Mouse (Mus musculus) limb, embryonic 13.5 days (tissue): Measurements from ENCODE around the gene Slc2a6. TPM values are rescaled to one million over a fixed set of nuclear protein-coding genes. Genes with fewer than 3 reads are reported as not detected.

Experiments used
- ATAC-seq: fragments of 200-750 bp; cut with Nextera tagmentation; 2 replicates; pipeline ENCODE4 v1.8.0; 2017; ENCODE audit warnings: low read depth, moderate number of reproducible peaks, moderate TSS enrichment; ENCODE audit not compliant: low FRiP score
- H3K27ac ChIP-seq: fragments of 300-500 bp; sonication (generic); 2 replicates; pipeline ENCODE4 v1.5.1; 2015; ENCODE audit warnings: inconsistent platforms, mild to moderate bottlenecking, moderate library complexity
- H3K27me3 ChIP-seq: fragments of 300-500 bp; sonication (generic); 2 replicates; pipeline ENCODE4 v1.6.1; 2015; ENCODE audit warnings: mild to moderate bottlenecking, inconsistent platforms
- H3K36me3 ChIP-seq: fragments of 300-500 bp; sonication (generic); 2 replicates; pipeline ENCODE4 v1.6.1; 2015; ENCODE audit warnings: inconsistent platforms, mild to moderate bottlenecking, moderate library complexity
- H3K4me1 ChIP-seq: fragments of 300-500 bp; sonication (generic); 2 replicates; pipeline ENCODE4 v1.6.1; 2015; ENCODE audit warnings: inconsistent platforms
- H3K4me2 ChIP-seq: fragments of 300-500 bp; sonication (generic); replicated peaks from 2 replicates; pipeline ENCODE4 v1.6.1; 2015; ENCODE audit warnings: inconsistent platforms, mild to moderate bottlenecking, moderate library complexity
- H3K4me3 ChIP-seq: fragments of 300-500 bp; sonication (generic); 2 replicates; pipeline ENCODE4 v1.5.1; 2015; ENCODE audit warnings: moderate library complexity, mild to moderate bottlenecking, inconsistent platforms
- H3K9ac ChIP-seq: fragments of 300-500 bp; sonication (generic); 2 replicates; pipeline ENCODE4 v1.6.1; 2015; ENCODE audit warnings: mild to moderate bottlenecking, inconsistent platforms
- H3K9me3 ChIP-seq: fragments of 300-500 bp; sonication (generic); 2 replicates; pipeline ENCODE4 v1.6.1; 2016; ENCODE audit warnings: inconsistent platforms
- WGBS: fragments of 180-500 bp; shearing (Covaris S2); methylation state at CpG from one replicate; pipeline ENCODE4 v1.1.7; 2015; 5-methylcytosine and 5-hydroxymethylcytosine counted together
- polyA plus RNA-seq: library from polyadenylated mRNA; unstranded; fragments of >200 nt; fragmentation: Nextera tagmentation; extraction: Ambion mirVana; gene quantifications from 2 replicates; pipeline ENCODE4 v1.2.1, GENCODE M21; 2015

Gene Slc2a6
- polyA plus RNA-seq, 1 experiment from 2014 or later = 0.75 TPM

- no peaks in the 10 kb centered on the region for H3K36me3 ChIP-seq
- no peak overlapping the region for H3K27ac ChIP-seq
- peak overlapping the region; percentile 33; the same call in 1 of the 2 replicates for H3K4me3 ChIP-seq
Measured at GRCm38 (mm10) chr2:27028437-27029015, 728 bp upstream of the Slc2a6 start.

DNA sequence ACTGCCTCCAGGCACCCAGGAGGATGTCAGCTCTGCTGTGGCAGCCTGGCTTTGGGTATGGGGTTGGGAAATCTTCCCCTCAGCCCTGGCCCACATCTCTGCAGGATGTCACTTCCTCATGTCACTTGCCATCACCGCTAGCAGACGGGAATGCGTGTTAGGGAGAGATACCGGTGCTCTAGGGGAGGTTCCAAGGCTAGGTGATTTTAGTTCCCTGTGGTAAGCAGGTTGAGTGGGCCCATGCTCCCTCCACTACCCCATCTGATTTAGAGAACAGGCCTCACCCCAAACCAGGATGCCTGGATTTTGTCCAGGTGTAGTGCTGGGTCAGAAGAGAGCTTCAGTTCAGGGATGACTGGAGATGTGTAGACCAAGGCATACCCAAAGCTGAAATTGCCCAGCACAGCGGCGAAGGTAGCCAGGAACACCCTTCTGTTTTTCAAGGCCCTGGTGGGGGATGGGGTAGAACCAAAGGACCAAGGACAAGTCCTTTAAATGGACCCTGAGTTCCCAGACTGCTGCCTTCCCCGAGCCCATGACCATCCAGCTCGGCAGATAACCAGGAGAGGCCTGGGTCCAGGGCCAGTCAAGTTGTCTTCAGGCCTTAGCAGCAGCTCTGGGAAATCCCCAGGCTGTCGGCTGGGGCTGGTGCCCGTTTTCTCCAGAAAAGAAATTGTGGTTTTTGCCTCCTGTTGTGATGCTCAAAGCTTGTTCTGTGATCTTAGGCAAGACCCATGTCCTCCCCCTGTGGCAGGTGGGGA, 761 bp downstream of the Slc2a6 start:
- Histone ChIP-seq H3K4me3 (no peak overlapping the region), H3K27ac (no peak overlapping the region), H3K36me3 (no peaks in the 10 kb centered on the region), H3K9ac (no peak overlapping the region), H3K4me2 (peak overlapping the region; percentile 68), H3K9me3 (no peaks in the 10 kb centered on the region), H3K27me3 (peaks cover 24% of the 10 kb centered on the region), H3K4me1 (peaks cover 10% of the 10 kb centered on the region)
- no peak for ATAC-seq
- WGBS = 70% methylated on average over 10 of the region's 10 CpGs

More at GRCm38 (mm10) chr2:27028437-27029015, 728 bp upstream of the Slc2a6 start:
- Histone ChIP-seq H3K27me3 (peaks cover 24% of the 10 kb centered on the region), H3K9ac (no peak overlapping the region), H3K9me3 (no peaks in the 10 kb centered on the region), H3K4me2 (peak overlapping the region; percentile 68), H3K4me1 (peaks cover 10% of the 10 kb centered on the region)
- 73% methylated on average over 4 of the region's 4 CpGs for WGBS
- no peak for ATAC-seq

GRCm38 (mm10) chr2:27026332-27026731, 1.5 kb downstream of the Slc2a6 start:
- Histone ChIP-seq H3K4me3 (no peak overlapping the region), H3K27ac (no peak overlapping the region), H3K36me3 (0 out of 2 replicates have a peak, but pooled peaks cover 2% of the 10 kb centered on the region), H3K9ac (no peak overlapping the region), H3K9me3 (no peaks in the 10 kb centered on the region), H3K4me1 (peaks cover 10% of the 10 kb centered on the region), H3K4me2 (no peak overlapping the region), H3K27me3 (peaks cover 24% of the 10 kb centered on the region)
- WGBS = 90% methylated on average over 3 of the region's 3 CpGs
- no peak for ATAC-seq

- H3K4me1 ChIP-seq = peaks cover 10% of the 10 kb centered on the region
- no peak for ATAC-seq
- WGBS = 79% methylated on average over 3 of the region's 3 CpGs
- no peak overlapping the region for H3K4me2 ChIP-seq
- H3K9me3 ChIP-seq = no peaks in the 10 kb centered on the region
- no peak overlapping the region for H3K4me3 ChIP-seq
- H3K27me3 ChIP-seq = peaks cover 22% of the 10 kb centered on the region
- 0 out of 2 replicates have a peak, but pooled peaks cover 8% of the 10 kb centered on the region for H3K36me3 ChIP-seq
- no peak overlapping the region for H3K9ac ChIP-seq
- no peak overlapping the region for H3K27ac ChIP-seq
Measured at GRCm38 (mm10) chr2:27025545-27025944, 2.3 kb downstream of the Slc2a6 start.

DNA sequence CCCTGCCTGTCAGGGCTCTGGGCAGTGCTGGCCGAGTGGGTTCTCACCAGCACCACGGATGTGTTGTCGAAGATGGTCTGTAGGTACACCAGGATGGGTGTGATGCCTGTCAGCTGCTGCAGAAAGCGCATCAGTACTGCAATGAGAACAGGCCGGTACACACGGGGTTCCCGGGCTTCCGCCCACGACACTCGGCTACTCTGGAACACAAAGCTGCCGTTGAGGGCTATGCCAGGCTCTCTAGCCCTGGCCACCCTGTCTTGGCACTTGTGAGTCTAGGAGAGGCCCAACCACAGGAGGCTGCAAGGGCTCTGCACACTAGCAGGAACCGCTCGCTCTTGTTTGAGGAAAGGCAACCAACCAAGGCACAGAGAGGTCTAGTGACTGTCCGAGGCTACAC, 3.7 kb downstream of the Slc2a6 start:
- no peak for ATAC-seq
- Histone ChIP-seq H3K4me1 (peaks cover 10% of the 10 kb centered on the region), H3K27ac (no peak overlapping the region), H3K27me3 (peaks cover 14% of the 10 kb centered on the region), H3K9ac (no peak overlapping the region), H3K4me3 (no peak overlapping the region), H3K9me3 (no peaks in the 10 kb centered on the region), H3K36me3 (peaks cover 21% of the 10 kb centered on the region), H3K4me2 (no peak overlapping the region)
- WGBS = 83% methylated on average over 14 of the region's 14 CpGs

GRCm38 (mm10) chr2:27022612-27023011, 5.2 kb downstream of the Slc2a6 start:
- 56% methylated on average over 6 of the region's 6 CpGs for WGBS
- Histone ChIP-seq H3K4me2 (no peak overlapping the region), H3K27me3 (0 out of 2 replicates have a peak, but pooled peaks cover 4% of the 10 kb centered on the region), H3K36me3 (peaks cover 37% of the 10 kb centered on the region), H3K9ac (no peak overlapping the region), H3K4me3 (no peak overlapping the region), H3K4me1 (peaks cover 3% of the 10 kb centered on the region; the same call in 1 of the 2 replicates), H3K27ac (no peak overlapping the region), H3K9me3 (no peaks in the 10 kb centered on the region)
- ATAC-seq = no peak

- Histone ChIP-seq H3K27ac (no peak overlapping the region), H3K4me1 (no peaks in the 10 kb centered on the region), H3K27me3 (no peaks in the 10 kb centered on the region), H3K4me2 (no peak overlapping the region), H3K36me3 (peaks cover 52% of the 10 kb centered on the region), H3K4me3 (no peak overlapping the region), H3K9ac (no peak overlapping the region), H3K9me3 (no peaks in the 10 kb centered on the region)
- ATAC-seq = no peak
- WGBS = 72% methylated on average over 1 of the region's 1 CpGs
Measured at GRCm38 (mm10) chr2:27021103-27021502, 6.7 kb downstream of the Slc2a6 start.

DNA sequence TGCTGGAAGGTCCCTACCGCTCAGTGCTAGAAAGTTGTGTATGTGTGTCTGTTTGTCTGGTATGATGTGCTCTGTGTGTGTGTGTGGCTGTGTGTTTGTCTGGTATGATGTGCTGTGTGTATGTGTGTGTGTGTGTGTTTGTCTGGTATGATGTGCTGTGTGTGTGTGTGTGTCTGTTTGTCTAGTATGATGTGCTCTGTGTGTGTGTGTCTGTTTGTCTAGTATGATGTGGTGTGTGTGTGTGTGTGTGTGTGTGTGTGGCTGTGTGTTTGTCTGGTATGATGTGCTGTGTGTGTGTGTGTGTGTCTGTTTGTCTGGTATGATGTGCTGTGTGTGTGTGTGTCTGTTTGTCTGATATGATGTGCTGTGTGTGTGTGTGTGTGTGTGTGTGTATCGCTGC, 8.3 kb downstream of the Slc2a6 start:
- no peaks in the 10 kb centered on the region for H3K27me3 ChIP-seq
- H3K4me2 ChIP-seq = no peak overlapping the region
- H3K36me3 ChIP-seq = peaks cover 67% of the 10 kb centered on the region
- no peak overlapping the region for H3K27ac ChIP-seq
- no peaks in the 10 kb centered on the region for H3K9me3 ChIP-seq
- no peak overlapping the region for H3K9ac ChIP-seq
- H3K4me1 ChIP-seq = no peaks in the 10 kb centered on the region
- H3K4me3 ChIP-seq = no peak overlapping the region
- no peak for ATAC-seq
- 88% methylated on average over 2 of the region's 2 CpGs for WGBS

DNA sequence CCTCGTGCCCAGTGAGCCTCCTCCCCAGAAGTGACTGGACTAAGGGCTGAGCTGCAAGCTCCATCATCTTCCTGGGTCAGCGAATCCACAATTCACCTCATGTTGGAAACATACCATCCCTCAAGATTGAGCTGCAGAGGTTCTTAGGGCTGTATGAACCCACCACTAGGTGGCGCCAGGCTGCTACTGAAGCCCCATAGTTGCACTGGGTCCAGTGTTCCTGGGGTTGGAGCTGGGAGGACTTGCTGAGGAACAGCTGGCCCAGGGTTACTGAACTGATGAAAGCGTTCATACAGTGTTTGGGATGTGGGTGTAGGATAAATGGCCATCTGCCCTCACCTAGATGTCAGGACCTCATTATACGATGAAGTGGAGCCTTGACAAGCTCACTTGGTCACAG, 10.0 kb downstream of the Slc2a6 start:
- no peak overlapping the region for H3K9ac ChIP-seq
- no peaks in the 10 kb centered on the region for H3K4me1 ChIP-seq
- H3K27me3 ChIP-seq = no peaks in the 10 kb centered on the region
- H3K4me2 ChIP-seq = no peak overlapping the region
- ATAC-seq = peak; percentile 49; the same call in 1 of the 2 replicates
- peaks cover 81% of the 10 kb centered on the region for H3K36me3 ChIP-seq
- no peak overlapping the region for H3K4me3 ChIP-seq
- no peaks in the 10 kb centered on the region for H3K9me3 ChIP-seq
- no peak overlapping the region for H3K27ac ChIP-seq
- 52% methylated on average over 5 of the region's 5 CpGs for WGBS

GRCm38 (mm10) chr2:27009714-27010244, 18.0 kb downstream of the Slc2a6 start, which contains the start of gene Cacfd1:
Cacfd1 (plus strand) TSS chr2:27009926.
- under 1% methylated on average over 43 of the region's 43 CpGs for WGBS
- Histone ChIP-seq H3K4me3 (peak within 1 kb of the TSS; percentile 69), H3K4me1 (peaks cover 24% of the 10 kb centered on the region), H3K27me3 (no peaks in the 10 kb centered on the region), H3K36me3 (peaks cover 16% of the 10 kb centered on the region), H3K27ac (peak within 1 kb of the TSS; percentile 83), H3K4me2 (peak within 1 kb of the TSS; percentile 86), H3K9ac (peak within 1 kb of the TSS; percentile 89), H3K9me3 (no peaks in the 10 kb centered on the region)
- ATAC-seq = peak; percentile 93

DNA sequence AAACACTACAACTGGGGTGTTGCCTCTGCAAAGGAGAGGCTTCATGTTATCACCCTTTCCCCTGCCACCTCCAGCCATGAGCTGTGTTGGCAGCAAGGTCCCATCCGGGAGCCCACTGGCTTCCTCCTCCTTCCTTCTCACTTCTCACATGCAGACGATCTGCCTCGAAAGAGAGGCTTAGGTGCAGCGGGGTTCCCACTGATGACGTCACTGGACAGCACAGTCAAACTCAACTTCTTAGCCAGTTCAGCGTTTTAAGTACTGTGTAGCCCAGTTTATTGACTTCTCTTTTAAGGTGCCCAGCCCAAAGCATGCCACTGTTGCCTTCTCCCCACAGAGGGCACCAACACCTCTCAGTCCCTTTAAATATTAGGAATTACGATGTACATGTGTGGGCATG, 20.1 kb downstream of the Slc2a6 start:
- Histone ChIP-seq H3K36me3 (no peaks in the 10 kb centered on the region), H3K9ac (no peak overlapping the region), H3K4me3 (no peak overlapping the region), H3K9me3 (no peaks in the 10 kb centered on the region), H3K4me1 (peaks cover 24% of the 10 kb centered on the region), H3K4me2 (no peak overlapping the region), H3K27me3 (no peaks in the 10 kb centered on the region), H3K27ac (no peak overlapping the region)
- 57% methylated on average over 7 of the region's 7 CpGs for WGBS
- ATAC-seq = no peak

DNA sequence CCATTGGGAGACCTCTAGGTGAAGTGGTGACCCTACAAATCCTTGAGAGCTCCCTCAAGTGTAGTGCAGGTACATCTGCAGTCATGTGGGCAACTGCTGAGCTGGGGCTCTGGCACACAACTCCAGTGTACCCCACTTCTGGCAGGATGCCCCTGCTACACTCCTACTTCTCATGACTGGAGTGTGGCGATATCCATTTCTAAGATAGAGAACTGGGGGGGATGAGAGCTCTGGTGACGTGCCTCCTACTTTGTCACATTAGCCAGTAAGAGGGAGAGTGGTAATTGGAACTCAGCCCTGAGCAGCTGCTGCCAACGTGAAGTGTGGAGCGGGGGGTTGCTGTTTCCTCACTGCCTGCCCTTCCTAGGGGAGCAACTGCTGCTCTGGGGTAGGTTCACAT, 21.5 kb downstream of the Slc2a6 start:
- no peaks in the 10 kb centered on the region for H3K27me3 ChIP-seq
- 61% methylated on average over 4 of the region's 4 CpGs for WGBS
- H3K9me3 ChIP-seq = no peaks in the 10 kb centered on the region
- no peak overlapping the region for H3K4me2 ChIP-seq
- H3K4me1 ChIP-seq = peaks cover 17% of the 10 kb centered on the region
- ATAC-seq = no peak
- H3K4me3 ChIP-seq = no peak overlapping the region
- H3K27ac ChIP-seq = no peak overlapping the region
- no peak overlapping the region for H3K9ac ChIP-seq
- no peaks in the 10 kb centered on the region for H3K36me3 ChIP-seq
